Mouse (Mus musculus) forebrain, embryonic 11.5 days (tissue): ENCODE measurements around the gene Naa10. TPM values are rescaled to one million over a fixed set of nuclear protein-coding genes. Genes with fewer than 3 reads are reported as not detected.

ENCODE experiments used
- ATAC-seq: fragments of 200-750 bp; cut with Nextera tagmentation; replicated peaks from 2 replicates; pipeline ENCODE4 v1.8.0; 2017; ENCODE audit warnings: moderate TSS enrichment; ENCODE audit not compliant: low FRiP score
- DNase-seq: peaks from one replicate; pipeline ENCODE4 v3.0.0-alpha.2; 2017; ENCODE audit warnings: low spot score
- H3K27ac ChIP-seq: fragments of 300-500 bp; sonication (generic); 2 replicates; pipeline ENCODE4 v1.5.1; 2014; ENCODE audit warnings: low read depth, low read length
- H3K27me3 ChIP-seq: fragments of 300-500 bp; sonication (generic); 2 replicates; pipeline ENCODE4 v1.6.1; 2014; ENCODE audit warnings: mild to moderate bottlenecking, low read length, mixed read lengths; ENCODE audit not compliant: control insufficient read depth, insufficient read depth
- H3K36me3 ChIP-seq: fragments of 300-500 bp; sonication (generic); 2 replicates; pipeline ENCODE4 v1.6.1; 2014; ENCODE audit warnings: mild to moderate bottlenecking, low read length, moderate library complexity, mixed read lengths; ENCODE audit not compliant: control insufficient read depth, insufficient read depth
- H3K4me1 ChIP-seq: fragments of 300-500 bp; sonication (generic); replicated peaks from 2 replicates; pipeline ENCODE4 v1.6.1; 2014; ENCODE audit warnings: low read length, mixed read lengths; ENCODE audit not compliant: control insufficient read depth, insufficient read depth
- H3K4me2 ChIP-seq: fragments of 300-500 bp; sonication (generic); 2 replicates; pipeline ENCODE4 v1.6.1; 2014; ENCODE audit warnings: low read depth, mild to moderate bottlenecking, low read length, moderate library complexity, mixed read lengths; ENCODE audit not compliant: severe bottlenecking
- H3K4me3 ChIP-seq: fragments of 300-500 bp; sonication (generic); 2 replicates; pipeline ENCODE4 v1.5.1; 2014; ENCODE audit warnings: low read depth, low read length
- H3K9ac ChIP-seq: fragments of 300-500 bp; sonication (generic); 2 replicates; pipeline ENCODE4 v1.6.1; 2014; ENCODE audit warnings: low read length
- H3K9me3 ChIP-seq: fragments of 300-500 bp; sonication (generic); 2 replicates; pipeline ENCODE4 v1.6.1; 2016; ENCODE audit warnings: low read length, mixed read lengths; ENCODE audit not compliant: control insufficient read depth
- WGBS: fragments of 180-500 bp; shearing (Covaris S2); extraction: QIAGEN DNeasy Blood & Tissue Kit; methylation state at CpG from one replicate; pipeline ENCODE4 v1.1.7; 2014; 5-methylcytosine and 5-hydroxymethylcytosine counted together
- polyA plus RNA-seq: library from polyadenylated mRNA; unstranded; fragments of >200 nt; fragmentation: Nextera tagmentation; extraction: Ambion mirVana; gene quantifications from 2 replicates; pipeline ENCODE4 v1.2.1, GENCODE M21; 2014

The Naa10 gene
- polyA plus RNA-seq, 1 experiment from 2014 or later, result 137 TPM

DNA sequence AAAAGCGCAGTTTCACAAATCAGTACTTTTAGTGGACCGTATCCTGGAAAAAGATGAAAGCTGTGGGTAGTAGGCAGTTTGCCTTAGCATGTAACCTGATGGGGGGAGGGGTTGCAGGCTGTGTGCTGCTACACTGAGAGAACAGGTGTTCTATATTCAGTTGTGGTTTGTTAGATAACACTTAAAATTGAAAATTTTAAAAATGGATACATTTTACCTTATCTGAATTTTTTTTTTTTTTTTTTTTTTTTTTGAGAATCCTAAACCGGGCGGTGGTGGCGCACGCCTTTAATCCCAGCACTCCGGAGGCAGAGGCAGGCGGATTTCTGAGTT lies 772 bp upstream of the Naa10 start:
- no peaks in the 10 kb centered on the region for H3K36me3 ChIP-seq
- 78% methylated on average over 8 of the region's 8 CpGs for WGBS
- no peaks in the 10 kb centered on the region for H3K9me3 ChIP-seq
- peak overlapping the region; percentile 47; the same call in 1 of the 2 replicates for H3K9ac ChIP-seq
- H3K27me3 ChIP-seq, result no peaks in the 10 kb centered on the region
- peak overlapping the region; percentile 65; the same call in 1 of the 2 replicates for H3K27ac ChIP-seq
- peak overlapping the region; percentile 50 for H3K4me3 ChIP-seq
- H3K4me1 ChIP-seq, result no peaks in the 10 kb centered on the region
- ATAC-seq, result 0 out of 2 replicates have a peak, but pooled peaks have one; percentile 3
- H3K4me2 ChIP-seq, result peak overlapping the region; percentile 61
- DNase-seq, result no peak

DNA sequence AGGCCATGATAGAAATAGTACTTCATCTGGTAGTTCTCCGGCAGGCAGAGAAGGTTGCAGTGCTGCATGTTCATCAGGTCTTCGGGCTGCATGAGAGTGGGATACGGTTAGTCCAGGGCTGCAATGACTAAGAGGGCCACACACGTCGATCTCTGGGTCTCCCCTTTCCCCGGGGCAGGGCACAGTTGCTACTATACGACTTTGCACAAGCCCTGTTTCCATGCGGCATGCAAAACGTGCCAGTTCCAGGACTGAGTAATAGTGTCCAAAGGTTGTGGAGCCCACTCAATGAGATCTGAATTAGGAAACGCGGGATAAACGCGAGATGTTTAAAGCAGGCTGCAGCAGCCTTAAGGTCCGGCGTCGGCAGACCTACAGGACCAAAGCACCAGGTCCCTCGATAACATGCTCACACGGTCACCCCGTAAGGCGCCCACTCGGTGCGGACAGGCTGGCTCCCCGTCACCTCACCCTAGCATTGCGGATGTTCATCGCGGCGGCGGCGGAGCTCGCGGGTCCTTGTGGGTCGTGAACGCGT lies 390 bp downstream of the Naa10 start:
- Histone ChIP-seq H3K36me3 (no peaks in the 10 kb centered on the region), H3K9ac (peak overlapping the region; percentile 64), H3K4me3 (peak overlapping the region; percentile 50), H3K27me3 (no peaks in the 10 kb centered on the region), H3K4me1 (no peaks in the 10 kb centered on the region), H3K9me3 (no peaks in the 10 kb centered on the region), H3K4me2 (peak overlapping the region; percentile 67), H3K27ac (peak overlapping the region; percentile 31; the same call in 1 of the 2 replicates)
- ATAC-seq, result peak; percentile 35; the same call in 1 of the 2 replicates
- DNase-seq, result no peak
- 21% methylated on average over 34 of the region's 34 CpGs for WGBS

DNA sequence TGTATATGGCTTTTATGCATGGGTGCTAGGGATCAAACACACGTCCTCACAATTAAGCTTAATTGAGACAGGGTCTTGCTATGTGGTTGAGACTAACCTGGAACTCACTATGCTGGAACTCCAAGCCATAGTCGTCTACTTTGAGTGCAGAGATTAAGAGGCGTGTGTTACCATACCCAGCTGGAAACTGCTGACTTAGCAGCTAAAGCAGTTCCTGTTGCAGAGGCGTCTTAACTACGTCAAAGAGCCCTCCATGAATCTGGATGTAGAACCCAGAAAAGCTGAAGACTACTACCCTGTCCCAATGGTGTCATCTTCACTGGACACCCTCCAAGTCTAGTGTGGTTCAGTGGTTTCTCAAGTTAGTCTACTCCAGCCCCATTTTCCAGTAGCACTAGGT lies 3.1 kb downstream of the Naa10 start:
- WGBS, result 84% methylated on average over 5 of the region's 5 CpGs
- Histone ChIP-seq H3K9ac (no peak overlapping the region), H3K4me3 (no peak overlapping the region), H3K4me2 (no peak overlapping the region), H3K4me1 (no peaks in the 10 kb centered on the region), H3K27ac (no peak overlapping the region), H3K9me3 (no peaks in the 10 kb centered on the region), H3K27me3 (no peaks in the 10 kb centered on the region), H3K36me3 (no peaks in the 10 kb centered on the region)
- DNase-seq (no peak), ATAC-seq (no peak)

DNA sequence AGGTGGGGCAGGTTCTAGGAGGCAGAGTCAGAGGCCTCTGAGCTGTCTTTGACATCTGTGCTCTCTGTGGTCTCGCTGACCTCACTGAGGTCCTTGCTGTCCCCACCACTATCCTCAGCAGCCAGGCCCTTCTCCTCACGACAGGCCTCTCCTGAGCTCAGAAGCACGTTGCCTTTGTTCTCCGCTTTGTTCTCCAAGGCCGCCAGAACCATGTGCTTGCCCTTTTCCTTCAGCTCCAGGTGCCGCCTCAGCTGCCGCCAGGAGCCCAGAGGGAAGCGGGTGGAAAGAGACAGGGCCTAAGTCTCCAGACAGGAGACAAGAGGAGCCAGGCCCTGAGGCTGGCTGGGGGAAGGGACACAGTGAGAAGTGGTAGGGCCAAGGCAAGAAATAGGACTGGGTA lies 4.8 kb downstream of the Naa10 start:
- no peaks in the 10 kb centered on the region for H3K27me3 ChIP-seq
- DNase-seq, result no peak
- WGBS, result 73% methylated on average over 8 of the region's 8 CpGs

DNA sequence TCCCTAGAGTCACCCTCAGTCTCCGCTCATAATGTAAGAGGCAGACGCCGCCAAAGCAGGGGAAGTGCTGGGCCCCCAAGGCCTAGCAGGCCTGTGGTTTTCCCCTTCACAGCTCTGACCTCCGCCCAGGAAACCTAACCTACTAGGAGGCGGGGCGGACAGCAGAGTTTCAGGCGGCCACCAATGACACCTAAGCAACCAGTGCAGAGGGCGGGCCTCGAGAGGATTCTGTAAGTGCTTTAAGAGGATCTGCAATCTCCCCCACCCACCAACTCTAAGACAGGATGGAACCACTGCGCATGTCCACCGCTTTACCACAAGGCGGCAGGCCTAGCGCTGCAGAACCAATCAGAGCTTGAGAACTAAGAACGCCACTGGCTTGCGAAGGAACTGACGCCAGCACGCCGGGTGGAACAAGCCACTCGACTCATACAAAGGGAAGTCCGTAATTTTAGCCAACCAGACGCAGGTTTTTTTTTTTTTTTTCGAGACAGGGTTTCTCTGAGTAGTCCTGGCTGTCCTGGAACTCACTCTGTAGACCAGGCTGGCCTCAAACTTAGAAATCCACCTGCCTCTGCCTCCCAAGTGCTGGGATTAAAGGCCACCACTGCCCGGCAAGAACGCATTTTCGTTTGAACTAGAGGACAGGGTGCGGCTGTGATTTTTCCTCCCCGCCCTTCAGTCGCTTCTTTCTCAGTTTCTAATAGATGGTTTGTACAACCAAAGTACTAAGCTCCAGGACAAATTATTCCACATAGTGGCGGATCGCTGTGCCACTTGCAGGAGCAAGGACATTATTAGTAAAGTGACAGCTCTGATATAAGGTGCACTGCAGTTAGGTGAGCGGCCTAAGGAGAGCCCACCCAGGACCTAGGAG lies 6.7 kb downstream of the Naa10 start:
- H3K27ac ChIP-seq, result peak overlapping the region; percentile 66
- no peaks in the 10 kb centered on the region for H3K27me3 ChIP-seq
- ATAC-seq (peak; percentile 96), DNase-seq (peak; percentile 90)
- no peaks in the 10 kb centered on the region for H3K9me3 ChIP-seq
- no peak overlapping the region for H3K4me3 ChIP-seq
- peak overlapping the region; percentile 40 for H3K4me2 ChIP-seq
- 32% methylated on average over 31 of the region's 31 CpGs for WGBS
- H3K36me3 ChIP-seq, result no peaks in the 10 kb centered on the region
- H3K9ac ChIP-seq, result peak overlapping the region; percentile 37; the same call in 1 of the 2 replicates
- H3K4me1 ChIP-seq, result no peaks in the 10 kb centered on the region

More for the DNA sequence above, 4.8 kb downstream of the Naa10 start:
- Histone ChIP-seq H3K4me2 (no peak overlapping the region), H3K36me3 (no peaks in the 10 kb centered on the region), H3K4me1 (no peaks in the 10 kb centered on the region), H3K9ac (no peak overlapping the region), H3K27ac (no peak overlapping the region), H3K4me3 (no peak overlapping the region), H3K9me3 (no peaks in the 10 kb centered on the region)
- ATAC-seq, result no peak

DNA sequence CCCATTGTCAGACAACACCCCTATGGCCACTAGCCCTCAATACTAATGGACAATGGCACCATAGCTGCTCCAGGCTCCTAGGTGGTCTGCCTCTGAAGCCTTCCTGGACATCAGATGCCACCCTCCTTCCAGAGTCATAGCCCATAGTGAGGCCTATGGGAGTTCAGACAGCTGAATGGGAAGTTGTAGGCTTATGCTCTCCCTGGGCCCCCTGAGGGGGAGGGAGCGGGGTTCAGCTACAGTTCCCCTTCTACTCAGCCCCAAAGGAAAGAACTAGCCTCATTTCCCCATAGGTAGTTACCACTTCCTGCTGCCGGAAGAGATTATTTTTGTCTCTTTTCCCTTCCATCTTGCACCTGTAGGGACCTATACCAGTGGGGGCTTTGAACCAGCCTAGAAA lies 10.2 kb downstream of the Naa10 start:
- ATAC-seq (no peak), DNase-seq (no peak)
- Histone ChIP-seq H3K4me2 (no peak overlapping the region), H3K4me3 (no peak overlapping the region), H3K27ac (no peak overlapping the region), H3K36me3 (no peaks in the 10 kb centered on the region), H3K27me3 (no peaks in the 10 kb centered on the region), H3K4me1 (no peaks in the 10 kb centered on the region), H3K9me3 (no peaks in the 10 kb centered on the region), H3K9ac (no peak overlapping the region)
- WGBS, result 70% methylated on average over 2 of the region's 2 CpGs

DNA sequence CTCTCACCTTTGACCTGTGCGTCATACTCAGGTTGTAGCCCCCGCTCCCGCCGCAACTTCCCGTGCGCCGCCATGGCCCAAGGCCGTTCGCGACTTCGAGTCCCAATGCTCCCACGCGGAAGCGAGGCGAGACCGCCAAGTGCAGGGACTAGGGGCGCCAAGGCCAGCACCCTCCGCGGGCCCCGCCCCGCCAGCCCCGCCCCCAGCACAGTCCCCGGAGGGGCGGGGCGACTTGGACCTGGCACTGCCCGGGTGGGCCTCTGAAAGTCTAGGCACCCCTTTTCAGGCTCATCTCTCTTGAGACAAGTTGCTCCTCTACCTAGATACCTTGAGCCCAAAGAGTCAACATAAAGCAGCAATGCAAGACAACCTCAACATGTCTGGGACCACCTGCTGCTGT lies 10.6 kb downstream of the Naa10 start:
- Histone ChIP-seq H3K4me3 (no peak overlapping the region), H3K9me3 (no peaks in the 10 kb centered on the region), H3K27ac (no peak overlapping the region), H3K4me2 (peak overlapping the region; percentile 40; the same call in 1 of the 2 replicates), H3K9ac (peak overlapping the region; percentile 12; the same call in 1 of the 2 replicates), H3K27me3 (no peaks in the 10 kb centered on the region), H3K4me1 (no peaks in the 10 kb centered on the region), H3K36me3 (no peaks in the 10 kb centered on the region)
- no peak for ATAC-seq
- DNase-seq, result no peak
- 16% methylated on average over 20 of the region's 26 CpGs for WGBS

DNA sequence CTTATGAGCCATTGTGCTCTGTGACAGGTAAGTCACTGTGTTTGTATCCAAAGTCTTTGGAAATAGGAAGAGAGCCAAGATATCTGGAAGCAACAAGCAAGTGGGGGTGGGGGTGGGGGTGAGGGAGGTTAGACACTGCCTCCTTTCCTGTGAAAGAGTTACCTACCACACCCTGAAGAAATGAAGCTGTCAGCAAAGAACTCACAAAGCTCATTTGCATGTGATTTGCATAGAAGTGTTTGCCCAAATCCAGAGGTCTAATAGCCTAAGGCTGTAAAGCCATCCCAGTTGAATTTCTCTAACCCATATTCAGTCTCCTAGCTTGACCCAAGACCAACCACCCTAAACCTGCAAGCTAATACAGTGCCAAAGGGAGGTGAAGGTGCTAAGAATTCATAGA lies 11.3 kb downstream of the Naa10 start:
- Histone ChIP-seq H3K36me3 (no peaks in the 10 kb centered on the region), H3K9ac (no peak overlapping the region), H3K9me3 (no peaks in the 10 kb centered on the region), H3K27ac (no peak overlapping the region), H3K4me3 (no peak overlapping the region), H3K4me2 (no peak overlapping the region), H3K4me1 (no peaks in the 10 kb centered on the region), H3K27me3 (no peaks in the 10 kb centered on the region)
- ATAC-seq (no peak), DNase-seq (no peak)
